ENCODE assay signal across 14 mouse cellular contexts in genomic region chrX:140565212-140565611, GRCm38 (mm10). TPM values are rescaled to one million over a fixed set of nuclear protein-coding genes. Genes with fewer than 3 reads are reported as not detected.
DNase-seq lines count a peak whose midpoint lies in the region; ATAC-seq and TF ChIP-seq lines count a peak whose summit lies in the region.
"Had no signal": no experiment of that assay in that cellular context is flagged by ENCODE, and none has a peak within 500 bp of the region (broad histone marks: within the 10 kb centered on the region; RNA-seq: fewer than 3 reads in every experiment).

No protein-coding gene starts in this region.

- intact Hi-C loops in heart, postnatal 25 days (cut with DNase I) = no loop called here

- DNase-seq in adrenal gland, postnatal 10 days = peak; percentile 17
- no peak for DNase-seq in adrenal gland, adult 18-20 months (ENCODE audit: low spot score in 2 of 2)
- no peak for DNase-seq in heart, postnatal 0 days (ENCODE audit: low spot score)
- DNase-seq in heart, postnatal 25 days (ENCODE audit: low spot score) = no peak
- DNase-seq in midbrain, postnatal 0 days (ENCODE audit: low spot score) = peak; percentile 72
- DNase-seq in midbrain, embryonic 10.5 days (ENCODE audit: low spot score) = no peak
- peak; percentile 54 to 70 for DNase-seq in cerebellum, postnatal 25 days
- DNase-seq in urinary bladder, adult 2 months (ENCODE audit: low spot score) = no peak
- DNase-seq: spleen, adult 18-20 months; thymus, postnatal 14 days had no signal

- no peak overlapping the region for H3K4me2 ChIP-seq in heart, postnatal 0 days (ENCODE audit: low read depth, low read length)
- no peak overlapping the region for H3K4me2 ChIP-seq in midbrain, postnatal 0 days (ENCODE audit: low read depth, low read length, poor library complexity, severe bottlenecking)
- H3K4me2 ChIP-seq: midbrain, embryonic 15.5 days; neural tube, embryonic 12.5 days had no signal

- H3K9ac ChIP-seq in heart, postnatal 0 days (replicated peaks; ENCODE audit: low read depth, low read length) = no peak overlapping the region
- no peak overlapping the region for H3K9ac ChIP-seq in midbrain, postnatal 0 days (replicated peaks; ENCODE audit: low read length, poor library complexity, severe bottlenecking)
- H3K9ac ChIP-seq: midbrain, embryonic 15.5 days; neural tube, embryonic 12.5 days had no signal

- TF ChIP-seq EP300 in heart, postnatal 0 days (IDR thresholded peaks at IDR 0.05; ENCODE audit: low read depth) = no peak

- WGBS in heart, postnatal 0 days = 75% methylated on average over 3 of the region's 3 CpGs
- 84% methylated on average over 3 of the region's 3 CpGs for WGBS in midbrain, postnatal 0 days
- WGBS in midbrain, embryonic 10.5 days = 91% methylated on average over 3 of the region's 3 CpGs

- H3K9me3 ChIP-seq in heart, postnatal 0 days (replicated peaks; ENCODE audit: control insufficient read depth, low read length) = no peaks in the 10 kb centered on the region
- H3K9me3 ChIP-seq in midbrain, postnatal 0 days (ENCODE audit: low read length) = no peaks in the 10 kb centered on the region
- no peaks in the 10 kb centered on the region for H3K9me3 ChIP-seq in midbrain, embryonic 10.5 days (replicated peaks)
- H3K9me3 ChIP-seq: midbrain, embryonic 15.5 days; neural tube, embryonic 12.5 days had no signal

- no peaks in the 10 kb centered on the region for H3K27me3 ChIP-seq in heart, postnatal 0 days (ENCODE audit: control insufficient read depth, insufficient read depth, low read length)
- H3K27me3 ChIP-seq in midbrain, postnatal 0 days (ENCODE audit: insufficient read depth, low read length) = peaks cover 22% of the 10 kb centered on the region; the same call in 1 of the 2 replicates
- peaks cover 98% of the 10 kb centered on the region for H3K27me3 ChIP-seq in midbrain, embryonic 10.5 days (ENCODE audit: low read depth, poor library complexity, severe bottlenecking)

- peak overlapping the region; percentile 76 for H3K27ac ChIP-seq in heart, postnatal 0 days (ENCODE audit: low read depth)
- H3K27ac ChIP-seq in midbrain, postnatal 0 days (ENCODE audit: low read depth, low read length) = no peak overlapping the region
- no peak overlapping the region for H3K27ac ChIP-seq in midbrain, embryonic 10.5 days (replicated peaks)
- H3K27ac ChIP-seq: macrophage; midbrain, embryonic 15.5 days; neural tube, embryonic 12.5 days had no signal

- no peak for TF ChIP-seq CTCF in heart, postnatal 0 days (IDR thresholded peaks at IDR 0.05; ENCODE audit: low read depth)
- no peak for TF ChIP-seq CTCF in midbrain, postnatal 0 days (IDR thresholded peaks at IDR 0.05)

- peaks cover 8% of the 10 kb centered on the region; the same call in 1 of the 2 replicates for H3K4me1 ChIP-seq in heart, postnatal 0 days (ENCODE audit: control insufficient read depth, insufficient read depth)
- no peaks in the 10 kb centered on the region for H3K4me1 ChIP-seq in midbrain, postnatal 0 days (ENCODE audit: insufficient read depth, low read length)
- H3K4me1 ChIP-seq in midbrain, embryonic 10.5 days = no peaks in the 10 kb centered on the region
- H3K4me1 ChIP-seq: midbrain, embryonic 15.5 days; neural tube, embryonic 12.5 days had no signal

- peak; percentile 24; the same call in 1 of the 2 replicates for ATAC-seq in heart, postnatal 0 days (ENCODE audit: insufficient read depth, low read depth)
- ATAC-seq in midbrain, postnatal 0 days (ENCODE audit: low FRiP score) = peak; percentile 69
- ATAC-seq: forebrain, embryonic 16.5 days; midbrain, embryonic 15.5 days had no signal

- no peak overlapping the region for H3K4me3 ChIP-seq in heart, postnatal 0 days (ENCODE audit: low read depth, low read length)
- H3K4me3 ChIP-seq in midbrain, postnatal 0 days (ENCODE audit: low read depth, low read length) = no peak overlapping the region
- H3K4me3 ChIP-seq in midbrain, embryonic 10.5 days = no peak overlapping the region
- H3K4me3 ChIP-seq: midbrain, embryonic 15.5 days; neural tube, embryonic 12.5 days had no signal

- H3K36me3 ChIP-seq in heart, postnatal 0 days (replicated peaks; ENCODE audit: control insufficient read depth, insufficient read depth, low read length) = no peaks in the 10 kb centered on the region
- H3K36me3 ChIP-seq in midbrain, postnatal 0 days (ENCODE audit: insufficient read depth, low read length) = no peaks in the 10 kb centered on the region
- no peaks in the 10 kb centered on the region for H3K36me3 ChIP-seq in midbrain, embryonic 10.5 days
- H3K36me3 ChIP-seq: midbrain, embryonic 15.5 days; neural tube, embryonic 12.5 days had no signal

RNA-seq across cellular contexts. Expression of gene Tsc22d3, which starts 35.2 kb away (rescaled TPM):
- total RNA-seq in adrenal gland, postnatal 10 days (2021) = 100 to 1,000 TPM in 1 of 2 experiments, 10 to 100 TPM in 1; 89.8 to 171 TPM
- total RNA-seq in adrenal gland, adult 18-20 months (2021) = 100 to 1,000 TPM; 116 to 148 TPM
- 187 and 240 TPM in 2 replicates for total RNA-seq in heart, postnatal 0 days (2014; rRNA removed; ENCODE audit: low replicate concordance)
- polyA plus RNA-seq in heart, postnatal 0 days (2015; fragmentation: Nextera tagmentation; extraction: Ambion mirVana) = 165 and 172 TPM in 2 replicates
- total RNA-seq in heart, postnatal 25 days (2021) = 100 to 1,000 TPM; 130 to 184 TPM
- 104 and 116 TPM in 2 replicates for total RNA-seq in midbrain, postnatal 0 days (2014; rRNA removed)
- polyA plus RNA-seq in midbrain, postnatal 0 days (2015; fragmentation: Nextera tagmentation; extraction: Ambion mirVana) = 105 and 115 TPM in 2 replicates
- polyA plus RNA-seq in midbrain, embryonic 10.5 days (2016; fragmentation: Nextera tagmentation; extraction: Ambion mirVana) = 133 and 146 TPM in 2 replicates
- polyA plus RNA-seq in urinary bladder, adult 2 months (2012; rRNA removed) = 99.7 and 126 TPM in 2 replicates

Comparison
In these comparisons a context has a peak if more than half of its experiments do, and no peak if none do; other contexts are left out.
1. DNase-seq: peak in adrenal gland, postnatal 10 days (single experiment), midbrain, postnatal 0 days (single experiment) and cerebellum, postnatal 25 days (2 of 2); none in adrenal gland, adult 18-20 months (0 of 2), heart, postnatal 0 days (single experiment), heart, postnatal 25 days (single experiment), midbrain, embryonic 10.5 days (single experiment) and urinary bladder, adult 2 months (single experiment).